Mouse (Mus musculus) intestine, postnatal 0 days (tissue): ENCODE data around the gene Eif4a3. TPM values are rescaled to one million over a fixed set of nuclear protein-coding genes. Genes with fewer than 3 reads are reported as not detected.
"Not testable (repeated sequence)": the region's sequence is repeated elsewhere in the genome, so short reads cannot be mapped to it uniquely, and the experiment has no call there.

Experiments
- ATAC-seq: fragments of 200-750 bp; cut with Nextera tagmentation; 2 replicates; pipeline ENCODE4 v1.8.0; 2017; ENCODE audit warnings: mild to moderate bottlenecking, moderate TSS enrichment, moderate library complexity
- H3K27ac ChIP-seq: fragments of 300-500 bp; sonication (generic); 2 replicates; pipeline ENCODE4 v1.5.1; 2014; ENCODE audit warnings: mild to moderate bottlenecking, low read depth, low read length, moderate library complexity
- H3K27me3 ChIP-seq: fragments of 300-500 bp; sonication (generic); replicated peaks from 2 replicates; pipeline ENCODE4 v1.6.1; 2014; ENCODE audit warnings: low read length, mixed read lengths; ENCODE audit not compliant: control insufficient read depth, insufficient read depth
- H3K36me3 ChIP-seq: fragments of 300-500 bp; sonication (generic); 2 replicates; pipeline ENCODE4 v1.6.1; 2014; ENCODE audit warnings: mild to moderate bottlenecking, moderate library complexity; ENCODE audit not compliant: control insufficient read depth, insufficient read depth
- H3K4me1 ChIP-seq: fragments of 300-500 bp; sonication (generic); replicated peaks from 2 replicates; pipeline ENCODE4 v1.6.1; 2014; ENCODE audit warnings: antibody characterized with exemption, low read length, mixed read lengths; ENCODE audit not compliant: control insufficient read depth, insufficient read depth
- H3K4me2 ChIP-seq: fragments of 300-500 bp; sonication (generic); replicated peaks from 2 replicates; pipeline ENCODE4 v1.6.1; 2014; ENCODE audit warnings: low read depth, mild to moderate bottlenecking, moderate library complexity
- H3K4me3 ChIP-seq: fragments of 300-500 bp; sonication (generic); 2 replicates; pipeline ENCODE4 v1.5.1; 2014; ENCODE audit warnings: low read depth, low read length
- H3K9ac ChIP-seq: fragments of 300-500 bp; sonication (generic); 2 replicates; pipeline ENCODE4 v1.6.1; 2014; ENCODE audit warnings: mild to moderate bottlenecking, low read depth, low read length
- H3K9me3 ChIP-seq: fragments of 300-500 bp; sonication (generic); 2 replicates; pipeline ENCODE4 v1.6.1; 2016; ENCODE audit warnings: mixed run types; ENCODE audit not compliant: control insufficient read depth
- CTCF ChIP-seq: sonication (generic); IDR thresholded peaks from 2 replicates; pipeline ENCODE4 v1.5.1; 2016; ENCODE audit warnings: low read depth, mild to moderate bottlenecking, control low read depth, antibody characterized with exemption, moderate library complexity
- WGBS: fragments of 180-500 bp; shearing (Covaris S2); extraction: QIAGEN DNeasy Blood & Tissue Kit; methylation state at CpG from one replicate; pipeline ENCODE4 v1.1.7; 2014; 5-methylcytosine and 5-hydroxymethylcytosine counted together
- polyA plus RNA-seq: library from polyadenylated mRNA; unstranded; fragments of >200 nt; fragmentation: Nextera tagmentation; extraction: Ambion mirVana; gene quantifications from 2 replicates; pipeline ENCODE4 v1.2.1, GENCODE M21; 2015

Eif4a3 gene
- polyA plus RNA-seq, 1 experiment from 2014 or later, result 162 TPM

DNA sequence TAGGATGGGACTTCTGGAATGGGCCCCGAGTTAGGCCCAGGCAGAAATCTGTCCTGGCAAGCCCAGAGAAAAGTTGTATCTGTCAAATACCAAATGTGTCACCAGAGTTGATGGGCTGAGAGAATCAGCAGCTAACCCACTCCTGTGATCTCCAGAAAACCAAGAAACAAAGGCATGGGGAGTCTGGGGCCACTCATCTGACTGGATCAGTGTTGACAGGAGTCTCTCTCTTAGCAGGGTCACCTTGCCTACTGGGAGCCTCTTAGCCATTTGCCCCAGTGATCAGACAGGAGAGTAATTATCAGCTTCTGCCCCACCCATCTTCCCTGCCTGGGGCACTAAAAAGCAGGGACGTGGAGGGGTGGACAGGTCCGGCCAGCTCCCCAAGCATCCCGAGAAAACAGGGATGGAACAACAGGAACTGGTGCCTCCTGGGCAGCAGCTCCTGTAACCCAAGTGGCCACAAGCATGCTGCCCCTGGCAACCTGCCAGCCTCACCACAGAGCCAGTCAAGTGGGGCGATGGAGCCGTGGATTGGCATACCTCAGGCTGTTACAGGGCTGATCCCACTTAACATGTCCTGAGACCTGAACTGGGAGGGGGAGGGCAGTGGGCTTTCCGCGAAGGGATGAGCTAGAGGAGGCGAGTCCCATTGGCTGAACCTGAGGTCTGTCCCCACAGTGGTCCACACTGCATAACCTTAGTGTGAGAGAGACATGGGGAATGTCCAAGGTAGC is 13.9 kb downstream of the Eif4a3 start:
- WGBS, result 51% methylated on average over 9 of the region's 9 CpGs
- no peak for ATAC-seq

DNA sequence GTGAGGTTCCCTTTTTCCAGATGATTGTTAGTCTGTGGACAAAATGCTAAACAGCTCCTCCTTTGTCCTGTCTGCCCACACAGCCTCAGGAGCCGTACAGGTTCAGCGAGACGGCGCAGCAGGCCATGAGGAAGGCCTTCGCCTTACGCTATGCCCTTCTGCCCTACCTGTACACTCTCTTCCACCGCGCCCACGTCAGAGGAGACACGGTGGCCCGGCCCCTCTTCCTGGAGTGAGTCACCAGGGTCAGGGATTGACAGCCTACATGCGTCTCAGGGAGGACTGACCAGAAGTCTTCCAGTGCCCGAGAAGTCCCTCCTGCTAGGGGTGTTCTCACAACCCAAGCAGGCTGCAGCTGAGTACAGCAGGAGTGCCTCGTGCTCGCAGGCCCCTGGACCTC is 18.9 kb downstream of the Eif4a3 start:
- H3K27ac ChIP-seq, result no peak overlapping the region
- H3K27me3 ChIP-seq, result no peaks in the 10 kb centered on the region
- no peak for TF ChIP-seq CTCF
- H3K4me1 ChIP-seq, result no peaks in the 10 kb centered on the region
- WGBS, result 54% methylated on average over 15 of the region's 15 CpGs
- no peak overlapping the region for H3K4me3 ChIP-seq
- H3K9me3 ChIP-seq, result no peaks in the 10 kb centered on the region
- H3K36me3 ChIP-seq, result peaks cover 69% of the 10 kb centered on the region
- H3K9ac ChIP-seq, result no peak overlapping the region
- H3K4me2 ChIP-seq, result no peak overlapping the region
- ATAC-seq, result peak; percentile 78

More for the DNA sequence above, 13.9 kb downstream of the Eif4a3 start:
- Histone ChIP-seq H3K36me3 (peaks cover 70% of the 10 kb centered on the region), H3K4me3 (no peak overlapping the region), H3K9ac (no peak overlapping the region), H3K27me3 (no peaks in the 10 kb centered on the region), H3K4me1 (no peaks in the 10 kb centered on the region), H3K4me2 (no peak overlapping the region), H3K27ac (no peak overlapping the region), H3K9me3 (no peaks in the 10 kb centered on the region)
- no peak for TF ChIP-seq CTCF

DNA sequence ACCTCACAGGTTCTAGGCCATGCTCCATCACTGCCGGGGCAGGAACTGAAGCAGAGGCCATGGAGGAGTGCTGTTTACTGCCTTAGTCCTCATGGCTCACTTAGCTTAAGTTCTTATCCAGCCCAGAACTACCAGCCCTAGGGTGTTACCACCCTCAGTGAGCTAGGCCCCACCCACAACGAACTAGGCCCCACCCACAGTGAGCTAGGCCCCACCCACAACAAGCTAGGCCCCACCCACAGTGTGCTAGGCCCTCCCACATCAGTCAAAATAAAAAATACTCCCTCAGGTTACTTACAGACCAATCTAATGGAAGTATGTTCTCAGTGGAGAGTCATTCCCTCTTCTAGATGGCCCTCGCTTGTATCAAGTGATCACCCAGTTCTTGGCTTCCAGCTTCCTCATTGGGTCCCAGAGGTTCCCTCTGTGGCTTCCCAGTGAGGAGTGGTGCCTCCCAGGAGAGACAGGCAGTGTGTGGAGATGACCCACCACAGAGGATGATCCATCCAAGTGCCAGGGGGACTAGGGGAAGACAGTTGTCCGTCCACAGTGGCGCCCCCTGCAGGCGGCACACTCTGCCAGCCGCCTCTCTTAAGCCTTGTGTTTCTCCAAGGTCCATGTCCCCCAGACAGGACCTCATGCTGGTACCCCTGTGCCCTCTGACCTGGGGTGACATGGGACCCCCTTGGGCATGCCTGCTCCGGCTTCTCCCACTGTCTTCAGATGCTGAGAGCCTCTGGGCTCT is 26.5 kb downstream of the Eif4a3 start:
- Histone ChIP-seq H3K4me1 (no peaks in the 10 kb centered on the region), H3K4me2 (no peak overlapping the region), H3K36me3 (peaks cover 47% of the 10 kb centered on the region), H3K4me3 (no peak overlapping the region), H3K27ac (no peak overlapping the region), H3K9me3 (no peaks in the 10 kb centered on the region), H3K27me3 (no peaks in the 10 kb centered on the region), H3K9ac (no peak overlapping the region)
- ATAC-seq, result no peak
- WGBS, result 83% methylated on average over 8 of the region's 8 CpGs
- peak; percentile 58 for TF ChIP-seq CTCF

DNA sequence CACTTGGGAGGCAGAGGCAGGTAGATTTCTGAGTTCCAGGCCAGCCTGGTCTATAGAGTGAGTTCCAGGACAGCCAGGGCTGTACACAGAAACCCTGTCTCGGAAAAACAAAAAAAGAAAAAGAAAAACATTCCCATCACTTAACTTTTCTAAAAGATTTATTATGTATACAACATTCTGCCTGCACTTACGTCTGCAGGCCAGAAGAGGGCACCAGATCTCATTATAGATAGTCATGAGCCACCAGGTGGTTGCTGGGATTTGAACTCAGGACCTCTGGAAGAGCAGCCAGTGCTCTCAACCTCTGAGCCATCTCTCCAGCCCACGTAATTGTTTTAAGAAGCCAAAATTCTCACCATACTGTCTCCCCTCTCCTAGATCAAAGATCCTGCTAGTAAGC is 27.4 kb downstream of the Eif4a3 start:
- WGBS, result 68% methylated on average over 3 of the region's 3 CpGs
- H3K9ac ChIP-seq, H3K4me2 ChIP-seq, H3K4me3 ChIP-seq, H3K4me1 ChIP-seq, H3K9me3 ChIP-seq, ATAC-seq, H3K27ac ChIP-seq, H3K27me3 ChIP-seq: not testable (repeated sequence)
- peak; percentile 69 for TF ChIP-seq CTCF
- peaks cover 38% of the 10 kb centered on the region for H3K36me3 ChIP-seq

DNA sequence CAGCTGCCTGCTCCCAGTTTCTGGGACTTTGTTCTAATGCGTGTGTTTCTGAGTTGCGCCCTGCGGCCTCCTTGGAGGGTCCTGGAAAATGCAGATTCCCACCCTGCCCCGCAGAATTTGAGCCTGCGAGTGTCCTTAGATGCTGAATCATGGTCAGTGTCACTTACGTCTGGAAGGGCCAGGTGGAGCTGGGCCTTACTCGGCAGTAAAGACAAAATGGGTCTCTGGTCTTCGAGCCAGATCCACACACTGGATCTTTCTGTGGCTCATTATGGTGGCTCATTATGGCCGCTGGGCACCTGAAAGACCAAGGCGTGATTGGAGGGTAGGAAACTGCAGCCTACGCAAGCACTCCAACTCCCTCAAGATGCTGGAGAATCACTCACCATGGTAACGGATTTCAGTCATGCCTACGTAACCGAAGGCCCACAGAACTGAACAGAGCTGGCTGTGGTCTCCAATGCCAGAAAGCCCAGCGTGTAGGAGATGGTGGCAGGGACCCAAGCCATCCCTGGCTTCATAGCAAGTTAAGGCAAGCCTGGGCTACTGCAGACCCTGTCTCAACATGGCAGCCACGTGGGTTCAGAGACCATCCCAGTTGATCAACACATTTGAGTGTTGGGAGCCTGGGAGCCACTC is 31.2 kb downstream of the Eif4a3 start:
- no peak for TF ChIP-seq CTCF
- Histone ChIP-seq H3K4me3 (peak overlapping the region; percentile 64), H3K36me3 (peaks cover 13% of the 10 kb centered on the region), H3K4me2 (peak overlapping the region; percentile 97), H3K9me3 (no peaks in the 10 kb centered on the region), H3K27me3 (no peaks in the 10 kb centered on the region), H3K9ac (peak overlapping the region; percentile 79; the same call in 1 of the 2 replicates), H3K27ac (peak overlapping the region; percentile 87; the same call in 1 of the 2 replicates), H3K4me1 (no peaks in the 10 kb centered on the region)
- ATAC-seq, result no peak
- WGBS, result 78% methylated on average over 16 of the region's 16 CpGs
